Comparison of ENCODE assay signal across 13 mouse cellular contexts in the genomic region with DNA sequence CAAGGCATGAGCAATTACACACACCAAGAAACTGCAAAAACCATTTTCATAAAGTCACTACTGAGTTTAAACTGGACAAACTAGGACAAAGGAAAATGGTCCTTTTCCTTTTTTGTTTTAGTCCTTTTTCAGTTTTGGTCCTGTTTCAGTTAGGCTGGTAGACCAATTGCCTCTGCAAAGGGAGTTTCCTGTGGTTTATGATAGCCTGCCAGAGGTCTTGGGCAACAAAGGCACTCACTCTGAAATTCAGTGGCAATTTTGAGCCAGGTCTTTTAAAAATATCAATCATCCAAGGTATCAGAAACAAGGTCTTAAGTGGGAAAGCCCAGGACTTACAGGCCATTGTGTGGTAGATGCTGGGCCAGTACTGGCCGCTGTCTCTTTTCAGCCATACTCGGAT.
"Had no signal": no experiment of that assay in that cellular context is flagged by ENCODE, and none has a peak within 500 bp of the region (broad histone marks: within the 10 kb centered on the region; RNA-seq: fewer than 3 reads in every experiment).

No protein-coding gene starts in this region.

- H3K27ac ChIP-seq: left cerebral cortex, adult 2 months; limb, embryonic 10.5 days; liver, embryonic 15.5 days; midbrain, embryonic 12.5 days had no signal

- H3K4me3 ChIP-seq: left cerebral cortex, adult 2 months; limb, embryonic 10.5 days; liver, embryonic 15.5 days; midbrain, embryonic 12.5 days had no signal

- H3K4me2 ChIP-seq: liver, embryonic 11.5 days; liver, embryonic 15.5 days; midbrain, embryonic 12.5 days had no signal

- DNase-seq: kidney, adult 9 months; kidney, postnatal 25 days; lung, adult 2 months; lung, postnatal 10 days; lung, postnatal 4 days; right cerebral cortex, postnatal 14 days; thymus, postnatal 36 days had no signal

- H3K27me3 ChIP-seq: liver, embryonic 15.5 days; midbrain, embryonic 12.5 days had no signal

- H3K9me3 ChIP-seq: limb, embryonic 10.5 days; liver, embryonic 15.5 days; midbrain, embryonic 12.5 days had no signal

- H3K9ac ChIP-seq: liver, embryonic 15.5 days; midbrain, embryonic 12.5 days had no signal

- ATAC-seq: midbrain, embryonic 16.5 days had no signal

- H3K4me1 ChIP-seq: limb, embryonic 10.5 days; liver, embryonic 15.5 days; midbrain, embryonic 12.5 days had no signal

- H3K36me3 ChIP-seq: limb, embryonic 10.5 days had no signal
